Mouse (Mus musculus): ENCODE results near the gene Krt24. TPM values are rescaled to one million over a fixed set of nuclear protein-coding genes. Genes with fewer than 3 reads are reported as not detected.

Krt24 gene
- polyA plus RNA-seq, 1 experiment from 2014 or later: not detected

DNA sequence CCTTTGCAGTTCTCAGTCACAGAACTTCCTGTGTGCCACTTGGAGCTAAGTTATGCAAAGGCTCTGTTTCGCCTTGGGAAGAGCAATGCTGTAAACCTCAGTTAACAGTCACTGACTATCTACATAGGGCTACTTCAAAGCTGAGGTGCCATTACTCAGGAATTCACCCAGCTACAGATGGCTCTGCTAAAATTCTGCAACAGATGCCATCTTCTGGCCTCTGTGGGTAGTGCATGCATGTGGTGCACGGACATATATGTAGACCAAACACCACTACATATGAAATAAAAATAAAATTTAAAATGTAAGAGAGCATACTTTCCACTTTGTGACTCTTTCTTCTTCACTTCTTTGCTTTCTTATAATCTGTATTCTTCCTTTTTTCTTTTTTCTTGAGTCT is 22.5 kb upstream of the Krt24 start:
- ATAC-seq (ENCODE audit: low read depth): no peak
- H3K9ac ChIP-seq (replicated peaks; ENCODE audit: low read depth, low read length): no peak overlapping the region
- H3K27ac ChIP-seq (ENCODE audit: low read depth, low read length): no peak overlapping the region
- H3K4me1 ChIP-seq (ENCODE audit: control insufficient read depth, insufficient read depth, low read length): no peaks in the 10 kb centered on the region
- WGBS: 30% methylated on average over 2 of the region's 2 CpGs
- no peaks in the 10 kb centered on the region for H3K27me3 ChIP-seq (ENCODE audit: control insufficient read depth, insufficient read depth, low read length)
- no peaks in the 10 kb centered on the region for H3K36me3 ChIP-seq (ENCODE audit: control insufficient read depth, insufficient read depth, low read length)
- H3K4me3 ChIP-seq (ENCODE audit: low read depth, low read length): no peak overlapping the region
- no peak overlapping the region for H3K4me2 ChIP-seq (ENCODE audit: low read depth, low read length)
- H3K9me3 ChIP-seq (ENCODE audit: control insufficient read depth, low read length): no peaks in the 10 kb centered on the region

DNA sequence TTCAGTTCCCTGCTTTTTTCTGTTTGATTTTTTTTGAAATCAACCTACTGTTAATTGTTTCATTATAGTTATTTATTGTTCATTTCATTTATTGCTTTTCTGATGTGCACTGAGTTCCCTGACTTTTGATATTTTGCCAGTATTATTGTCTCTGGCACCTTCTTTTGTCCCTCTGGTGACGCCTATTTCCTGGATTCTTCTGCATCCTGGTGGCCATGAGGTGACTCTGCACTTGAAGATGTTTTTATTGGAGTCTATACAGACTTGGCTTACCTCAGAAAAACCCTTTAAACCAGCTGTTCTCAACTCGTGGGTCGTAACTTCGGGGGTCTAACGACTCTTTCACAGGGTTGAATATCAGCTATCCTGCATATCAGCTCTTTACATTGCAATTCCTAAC is 10.0 kb upstream of the Krt24 start:
- ATAC-seq (ENCODE audit: low read depth): no peak
- 50% methylated on average over 5 of the region's 5 CpGs for WGBS
- no peak overlapping the region for H3K4me3 ChIP-seq (ENCODE audit: low read depth, low read length)
- H3K9ac ChIP-seq (replicated peaks; ENCODE audit: low read depth, low read length): no peak overlapping the region
- H3K9me3 ChIP-seq (ENCODE audit: control insufficient read depth, low read length): no peaks in the 10 kb centered on the region
- H3K36me3 ChIP-seq (ENCODE audit: control insufficient read depth, insufficient read depth, low read length): no peaks in the 10 kb centered on the region
- H3K27me3 ChIP-seq (ENCODE audit: control insufficient read depth, insufficient read depth, low read length): no peaks in the 10 kb centered on the region
- no peak overlapping the region for H3K4me2 ChIP-seq (ENCODE audit: low read depth, low read length)
- H3K4me1 ChIP-seq (ENCODE audit: control insufficient read depth, insufficient read depth, low read length): no peaks in the 10 kb centered on the region
- no peak overlapping the region for H3K27ac ChIP-seq (ENCODE audit: low read depth, low read length)

DNA sequence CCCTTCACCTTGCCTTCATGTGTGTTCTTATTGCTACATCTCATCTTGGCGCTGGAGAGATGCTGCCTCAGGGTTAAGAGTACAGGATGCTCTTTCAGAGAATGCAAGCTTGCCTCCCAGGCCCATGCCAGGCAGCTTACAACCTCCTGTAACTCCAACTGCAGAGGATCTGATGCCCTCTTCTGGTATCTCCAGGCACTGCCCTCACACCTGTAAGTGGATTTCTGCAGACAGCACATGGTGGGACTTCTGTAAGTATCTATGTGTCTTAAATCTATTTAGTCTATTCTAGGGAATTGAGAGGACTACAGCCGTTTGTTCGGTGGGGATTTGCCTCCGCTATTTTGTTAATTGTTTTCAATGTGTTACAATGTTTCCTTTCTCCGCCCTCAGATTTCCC is 7.8 kb upstream of the Krt24 start:
- Histone ChIP-seq H3K4me2 (ENCODE audit: low read depth, low read length) (no peak overlapping the region), H3K9ac (replicated peaks; ENCODE audit: low read depth, low read length) (no peak overlapping the region), H3K27ac (ENCODE audit: low read depth, low read length) (no peak overlapping the region), H3K9me3 (ENCODE audit: control insufficient read depth, low read length) (no peaks in the 10 kb centered on the region), H3K4me1 (ENCODE audit: control insufficient read depth, insufficient read depth, low read length) (no peaks in the 10 kb centered on the region), H3K27me3 (ENCODE audit: control insufficient read depth, insufficient read depth, low read length) (no peaks in the 10 kb centered on the region), H3K4me3 (ENCODE audit: low read depth, low read length) (no peak overlapping the region), H3K36me3 (ENCODE audit: control insufficient read depth, insufficient read depth, low read length) (no peaks in the 10 kb centered on the region)
- ATAC-seq (ENCODE audit: low read depth): no peak
- WGBS: 65% methylated on average over 5 of the region's 5 CpGs

DNA sequence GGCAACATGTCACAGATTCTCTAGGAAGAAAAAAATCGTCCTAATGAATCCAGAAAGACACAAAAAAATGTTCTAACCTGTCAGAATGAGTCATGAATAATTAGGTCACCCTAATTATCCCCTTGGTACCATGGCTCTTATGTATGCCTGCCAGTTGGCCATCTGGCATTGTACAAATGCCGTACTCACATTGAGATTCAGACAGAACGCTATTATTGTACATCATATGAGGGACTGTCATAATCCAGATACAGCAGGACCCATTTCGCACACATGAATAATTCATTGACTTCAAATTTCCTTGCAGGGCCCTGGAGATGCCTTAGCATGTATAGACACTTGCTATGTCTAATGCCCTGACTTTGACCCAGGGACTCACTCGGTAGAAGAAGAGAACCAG is 1.1 kb downstream of the Krt24 start:
- H3K4me3 ChIP-seq (ENCODE audit: low read depth, low read length): no peak overlapping the region
- no peaks in the 10 kb centered on the region for H3K4me1 ChIP-seq (ENCODE audit: control insufficient read depth, insufficient read depth, low read length)
- no peak overlapping the region for H3K9ac ChIP-seq (replicated peaks; ENCODE audit: low read depth, low read length)
- no peak overlapping the region for H3K4me2 ChIP-seq (ENCODE audit: low read depth, low read length)
- no peaks in the 10 kb centered on the region for H3K36me3 ChIP-seq (ENCODE audit: control insufficient read depth, insufficient read depth, low read length)
- ATAC-seq (ENCODE audit: low read depth): no peak
- H3K9me3 ChIP-seq (ENCODE audit: control insufficient read depth, low read length): no peaks in the 10 kb centered on the region
- H3K27me3 ChIP-seq (ENCODE audit: control insufficient read depth, insufficient read depth, low read length): no peaks in the 10 kb centered on the region
- no peak overlapping the region for H3K27ac ChIP-seq (ENCODE audit: low read depth, low read length)
- WGBS: 59% methylated on average over 5 of the region's 5 CpGs

DNA sequence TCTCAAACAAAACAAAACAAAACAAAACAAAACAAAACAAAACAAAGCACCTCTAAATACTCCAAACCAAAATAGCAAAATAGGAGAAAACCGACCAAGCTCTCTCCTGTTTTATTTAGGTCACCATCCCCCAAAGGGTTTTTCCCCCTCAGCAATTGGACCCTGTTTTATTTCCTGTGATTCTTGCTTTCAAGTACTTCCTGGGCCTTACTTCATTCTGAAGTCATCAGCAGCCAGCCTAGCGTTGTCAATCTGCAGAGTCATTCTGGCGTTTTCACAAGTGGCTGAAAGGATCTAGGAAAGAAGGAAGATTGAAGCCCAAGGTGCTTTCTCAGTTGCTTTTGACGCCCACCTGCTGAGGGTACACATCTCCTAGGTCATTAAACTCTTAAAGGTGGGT is 1.7 kb downstream of the Krt24 start:
- Histone ChIP-seq H3K4me2 (ENCODE audit: low read depth, low read length) (no peak overlapping the region), H3K36me3 (ENCODE audit: control insufficient read depth, insufficient read depth, low read length) (no peaks in the 10 kb centered on the region), H3K27me3 (ENCODE audit: control insufficient read depth, insufficient read depth, low read length) (no peaks in the 10 kb centered on the region), H3K9me3 (ENCODE audit: control insufficient read depth, low read length) (no peaks in the 10 kb centered on the region), H3K4me1 (ENCODE audit: control insufficient read depth, insufficient read depth, low read length) (no peaks in the 10 kb centered on the region), H3K4me3 (ENCODE audit: low read depth, low read length) (no peak overlapping the region), H3K27ac (ENCODE audit: low read depth, low read length) (no peak overlapping the region), H3K9ac (replicated peaks; ENCODE audit: low read depth, low read length) (no peak overlapping the region)
- ATAC-seq (ENCODE audit: low read depth): no peak
- WGBS: 67% methylated on average over 4 of the region's 4 CpGs

DNA sequence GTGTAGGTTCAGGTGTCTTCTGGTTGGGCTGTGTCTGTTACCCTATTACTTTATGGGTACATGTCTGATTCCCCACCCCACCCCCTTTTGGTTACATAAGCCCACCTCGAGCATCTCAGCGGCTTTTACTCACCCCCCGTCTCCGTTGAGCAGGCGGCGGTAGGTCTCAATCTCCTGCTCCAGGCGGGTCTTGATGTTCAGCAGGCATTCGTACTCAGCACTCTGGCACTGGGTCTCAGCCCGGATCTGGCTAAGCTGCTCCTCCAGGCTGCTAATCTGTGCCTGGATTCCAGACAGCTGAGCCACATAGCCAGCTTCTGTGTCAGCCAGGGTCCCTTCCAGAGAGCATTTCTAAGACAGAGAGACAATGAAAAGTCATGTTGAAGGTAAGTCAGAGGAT is 3.9 kb downstream of the Krt24 start:
- no peaks in the 10 kb centered on the region for H3K36me3 ChIP-seq (ENCODE audit: control insufficient read depth, insufficient read depth, low read length)
- no peak overlapping the region for H3K4me2 ChIP-seq (ENCODE audit: low read depth, low read length)
- H3K9me3 ChIP-seq (ENCODE audit: control insufficient read depth, low read length): no peaks in the 10 kb centered on the region
- no peaks in the 10 kb centered on the region for H3K27me3 ChIP-seq (ENCODE audit: control insufficient read depth, insufficient read depth, low read length)
- 81% methylated on average over 9 of the region's 9 CpGs for WGBS
- no peak overlapping the region for H3K4me3 ChIP-seq (ENCODE audit: low read depth, low read length)
- no peak overlapping the region for H3K9ac ChIP-seq (replicated peaks; ENCODE audit: low read depth, low read length)
- ATAC-seq (ENCODE audit: low read depth): no peak
- H3K4me1 ChIP-seq (ENCODE audit: control insufficient read depth, insufficient read depth, low read length): no peaks in the 10 kb centered on the region
- no peak overlapping the region for H3K27ac ChIP-seq (ENCODE audit: low read depth, low read length)

DNA sequence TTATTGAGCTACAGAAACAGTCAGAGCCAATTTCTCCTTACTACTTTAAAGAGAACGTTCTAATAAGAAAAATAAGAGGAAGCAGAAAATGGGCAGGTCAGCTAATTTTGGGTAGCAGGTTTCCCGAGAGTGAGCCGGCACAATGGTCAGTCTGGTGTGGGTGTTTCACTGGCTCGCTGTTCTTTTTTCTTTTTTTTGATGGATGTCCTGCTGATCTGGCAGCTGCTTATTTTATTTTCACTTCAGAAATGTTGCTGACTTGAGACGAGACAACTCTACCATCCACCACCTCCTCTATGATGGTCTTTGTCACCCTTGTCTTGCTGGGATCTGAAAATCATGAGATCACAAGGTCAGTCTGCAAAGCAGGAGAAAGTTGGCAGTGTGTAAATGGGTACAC is 5.1 kb downstream of the Krt24 start:
- Histone ChIP-seq H3K9ac (replicated peaks; ENCODE audit: low read depth, low read length) (no peak overlapping the region), H3K4me2 (ENCODE audit: low read depth, low read length) (no peak overlapping the region), H3K4me1 (ENCODE audit: control insufficient read depth, insufficient read depth, low read length) (no peaks in the 10 kb centered on the region), H3K36me3 (ENCODE audit: control insufficient read depth, insufficient read depth, low read length) (no peaks in the 10 kb centered on the region), H3K27ac (ENCODE audit: low read depth, low read length) (no peak overlapping the region), H3K9me3 (ENCODE audit: control insufficient read depth, low read length) (no peaks in the 10 kb centered on the region), H3K4me3 (ENCODE audit: low read depth, low read length) (no peak overlapping the region), H3K27me3 (ENCODE audit: control insufficient read depth, insufficient read depth, low read length) (no peaks in the 10 kb centered on the region)
- 83% methylated on average over 5 of the region's 5 CpGs for WGBS
- ATAC-seq (ENCODE audit: low read depth): no peak

DNA sequence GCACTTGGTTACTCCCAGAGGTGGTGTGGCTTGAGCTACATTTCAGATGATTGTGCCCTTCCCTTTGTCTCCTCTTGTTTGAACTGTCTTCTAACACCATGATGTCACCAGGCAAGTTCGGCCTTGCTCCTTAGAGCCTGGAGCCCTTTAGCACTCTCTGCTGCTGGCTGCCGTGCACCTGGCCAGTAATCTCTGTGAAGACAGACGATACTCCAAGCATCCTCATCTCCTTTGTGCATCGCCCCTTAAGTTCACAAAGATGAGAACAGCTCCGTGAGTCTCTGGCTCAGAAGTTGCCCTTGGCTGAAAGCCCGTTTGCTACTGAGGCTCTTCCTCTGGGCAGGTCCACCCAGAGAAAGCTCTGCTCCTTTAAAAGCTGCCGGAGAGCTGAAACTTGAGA is 8.3 kb downstream of the Krt24 start:
- H3K4me2 ChIP-seq (ENCODE audit: low read depth, low read length): no peak overlapping the region
- no peak for ATAC-seq (ENCODE audit: low read depth)
- H3K27ac ChIP-seq (ENCODE audit: low read depth, low read length): no peak overlapping the region
- no peaks in the 10 kb centered on the region for H3K27me3 ChIP-seq (ENCODE audit: control insufficient read depth, insufficient read depth, low read length)
- H3K4me1 ChIP-seq (ENCODE audit: control insufficient read depth, insufficient read depth, low read length): no peaks in the 10 kb centered on the region
- no peak overlapping the region for H3K9ac ChIP-seq (replicated peaks; ENCODE audit: low read depth, low read length)
- no peaks in the 10 kb centered on the region for H3K9me3 ChIP-seq (ENCODE audit: control insufficient read depth, low read length)
- no peaks in the 10 kb centered on the region for H3K36me3 ChIP-seq (ENCODE audit: control insufficient read depth, insufficient read depth, low read length)
- H3K4me3 ChIP-seq (ENCODE audit: low read depth, low read length): no peak overlapping the region
- WGBS: 68% methylated on average over 7 of the region's 7 CpGs

DNA sequence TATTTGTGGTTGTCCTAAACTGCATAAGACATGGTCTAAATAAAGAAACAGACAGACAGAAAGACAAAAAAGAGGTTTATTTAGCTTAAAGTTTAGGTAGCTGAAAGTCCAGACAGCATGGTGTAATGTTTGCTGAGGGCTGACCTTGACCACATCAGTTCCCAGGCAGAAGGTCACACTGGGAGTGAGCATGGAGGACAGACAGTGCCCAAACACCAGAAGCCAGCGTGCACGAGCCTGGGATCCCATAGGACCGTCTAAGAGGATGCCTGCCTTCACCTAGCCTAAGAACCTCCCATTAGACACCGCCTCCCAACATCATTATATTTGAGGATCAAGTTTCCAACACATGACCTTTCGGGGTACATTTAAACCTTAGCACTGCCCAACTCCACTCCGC is 9.4 kb downstream of the Krt24 start:
- Histone ChIP-seq H3K27ac (ENCODE audit: low read depth, low read length) (no peak overlapping the region), H3K4me3 (ENCODE audit: low read depth, low read length) (no peak overlapping the region), H3K36me3 (ENCODE audit: control insufficient read depth, insufficient read depth, low read length) (no peaks in the 10 kb centered on the region), H3K9me3 (ENCODE audit: control insufficient read depth, low read length) (no peaks in the 10 kb centered on the region), H3K27me3 (ENCODE audit: control insufficient read depth, insufficient read depth, low read length) (no peaks in the 10 kb centered on the region), H3K4me2 (ENCODE audit: low read depth, low read length) (no peak overlapping the region), H3K9ac (replicated peaks; ENCODE audit: low read depth, low read length) (no peak overlapping the region), H3K4me1 (ENCODE audit: control insufficient read depth, insufficient read depth, low read length) (no peaks in the 10 kb centered on the region)
- ATAC-seq (ENCODE audit: low read depth): no peak
- 85% methylated on average over 6 of the region's 6 CpGs for WGBS

DNA sequence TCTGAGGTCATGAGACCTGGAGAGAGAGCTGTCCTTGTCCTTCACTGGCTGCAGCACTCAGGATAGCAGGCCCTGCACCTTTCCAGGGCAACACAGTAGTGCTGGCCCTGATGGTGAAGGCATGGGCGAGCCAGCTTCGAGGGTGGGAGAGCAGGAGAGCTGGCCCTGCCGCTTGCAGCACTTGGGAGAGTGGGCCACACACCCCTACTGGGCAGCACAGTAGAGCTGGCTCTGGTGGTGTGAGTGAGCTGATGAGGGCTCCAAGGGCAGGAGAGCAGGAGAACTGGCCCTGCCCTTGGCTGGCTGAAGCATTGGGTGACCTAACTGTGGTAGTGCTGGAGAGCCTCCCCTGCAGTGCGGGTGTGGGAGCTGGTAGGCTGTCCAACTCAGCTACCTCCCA is 12.3 kb downstream of the Krt24 start:
- Histone ChIP-seq H3K4me2 (ENCODE audit: low read depth, low read length) (no peak overlapping the region), H3K4me3 (ENCODE audit: low read depth, low read length) (no peak overlapping the region), H3K27me3 (ENCODE audit: control insufficient read depth, insufficient read depth, low read length) (no peaks in the 10 kb centered on the region), H3K4me1 (ENCODE audit: control insufficient read depth, insufficient read depth, low read length) (no peaks in the 10 kb centered on the region), H3K9ac (replicated peaks; ENCODE audit: low read depth, low read length) (no peak overlapping the region), H3K36me3 (ENCODE audit: control insufficient read depth, insufficient read depth, low read length) (no peaks in the 10 kb centered on the region), H3K27ac (ENCODE audit: low read depth, low read length) (no peak overlapping the region), H3K9me3 (ENCODE audit: control insufficient read depth, low read length) (no peaks in the 10 kb centered on the region)
- ATAC-seq (ENCODE audit: low read depth): no peak
- WGBS: 89% methylated on average over 4 of the region's 4 CpGs
